Mouse (Mus musculus) midbrain, embryonic 14.5 days (tissue): Measurements from ENCODE around the gene Bpifb1. TPM values are rescaled to one million over a fixed set of nuclear protein-coding genes. Genes with fewer than 3 reads are reported as not detected.
"Not testable (repeated sequence)": the region's sequence is repeated elsewhere in the genome, so short reads cannot be mapped to it uniquely, and the experiment has no call there.

Experiments
- ATAC-seq: fragments of 200-750 bp; cut with Nextera tagmentation; 2 replicates; pipeline ENCODE4 v1.8.0; 2017; ENCODE audit warnings: moderate number of reproducible peaks, moderate library complexity; ENCODE audit not compliant: low FRiP score, low TSS enrichment
- DNase-seq: peaks from one replicate; pipeline ENCODE4 v3.0.0-alpha.2; 2015
- H3K27ac ChIP-seq: fragments of 300-500 bp; sonication (generic); replicated peaks from 2 replicates; pipeline ENCODE4 v1.5.1; 2014; ENCODE audit warnings: mild to moderate bottlenecking, low read depth, low read length, moderate library complexity
- H3K27me3 ChIP-seq: fragments of 300-500 bp; sonication (generic); 2 replicates; pipeline ENCODE4 v1.6.1; 2014; ENCODE audit warnings: low read length, control low read depth, mixed read lengths; ENCODE audit not compliant: control insufficient read depth, insufficient read depth
- H3K36me3 ChIP-seq: fragments of 300-500 bp; sonication (generic); 2 replicates; pipeline ENCODE4 v1.6.1; 2014; ENCODE audit warnings: low read length, control low read depth; ENCODE audit not compliant: control insufficient read depth, insufficient read depth
- H3K4me1 ChIP-seq: fragments of 300-500 bp; sonication (generic); 2 replicates; pipeline ENCODE4 v1.6.1; 2014; ENCODE audit warnings: mild to moderate bottlenecking, antibody characterized with exemption, low read length, control low read depth; ENCODE audit not compliant: control insufficient read depth, insufficient read depth
- H3K4me2 ChIP-seq: fragments of 300-500 bp; sonication (generic); 2 replicates; pipeline ENCODE4 v1.6.1; 2014; ENCODE audit warnings: mild to moderate bottlenecking, low read length, moderate library complexity
- H3K4me3 ChIP-seq: fragments of 300-500 bp; sonication (generic); replicated peaks from 2 replicates; pipeline ENCODE4 v1.5.1; 2014; ENCODE audit warnings: low read depth, low read length
- H3K9ac ChIP-seq: fragments of 300-500 bp; sonication (generic); replicated peaks from 2 replicates; pipeline ENCODE4 v1.6.1; 2014; ENCODE audit warnings: mild to moderate bottlenecking, low read length, moderate library complexity
- H3K9me3 ChIP-seq: fragments of 300-500 bp; sonication (generic); 2 replicates; pipeline ENCODE4 v1.6.1; 2016; ENCODE audit warnings: low read length, control low read depth, mixed read lengths; ENCODE audit not compliant: control insufficient read depth
- WGBS: fragments of 180-500 bp; shearing (Covaris S2); extraction: QIAGEN DNeasy Blood & Tissue Kit; methylation state at CpG from one replicate; pipeline ENCODE4 v1.1.7; 2014; 5-methylcytosine and 5-hydroxymethylcytosine counted together
- polyA plus RNA-seq: library from polyadenylated mRNA; unstranded; fragments of >200 nt; fragmentation: Nextera tagmentation; extraction: Ambion mirVana; gene quantifications from 2 replicates; pipeline ENCODE4 v1.2.1, GENCODE M21; 2014

Bpifb1 gene
- polyA plus RNA-seq, 1 experiment from 2014 or later: 0.17 TPM

DNA sequence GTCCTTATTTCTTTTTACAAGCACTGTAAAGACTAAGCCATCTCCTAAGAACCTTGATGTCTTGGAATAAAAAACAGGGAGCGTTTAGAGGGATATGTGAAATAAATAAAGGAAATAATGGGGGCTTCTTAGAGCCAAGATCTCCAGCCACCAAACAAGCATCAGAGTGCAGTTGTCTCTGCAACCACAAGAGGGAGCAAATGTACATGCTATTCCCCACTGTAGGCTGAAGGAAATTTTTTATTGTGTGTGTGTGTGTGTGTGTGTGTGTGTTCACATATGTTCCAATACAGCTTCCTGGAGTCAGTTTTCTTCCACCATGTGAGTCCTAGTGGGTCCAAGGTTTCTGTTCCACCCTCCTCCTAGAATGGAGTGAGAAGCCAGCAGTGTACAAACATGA is 17.3 kb upstream of the Bpifb1 start:
- 49% methylated on average over 1 of the region's 1 CpGs for WGBS
- no peaks in the 10 kb centered on the region for H3K4me1 ChIP-seq
- no peak overlapping the region for H3K4me2 ChIP-seq
- peak; percentile 70 for DNase-seq
- no peak overlapping the region for H3K4me3 ChIP-seq
- no peaks in the 10 kb centered on the region for H3K27me3 ChIP-seq
- H3K36me3 ChIP-seq: no peaks in the 10 kb centered on the region
- no peak overlapping the region for H3K9ac ChIP-seq
- H3K9me3 ChIP-seq: no peaks in the 10 kb centered on the region
- ATAC-seq: no peak
- H3K27ac ChIP-seq: no peak overlapping the region

- not testable (repeated sequence) for H3K4me2 ChIP-seq, H3K27ac ChIP-seq, H3K4me3 ChIP-seq, DNase-seq, ATAC-seq, H3K36me3 ChIP-seq, H3K27me3 ChIP-seq, H3K4me1 ChIP-seq, H3K9ac ChIP-seq, H3K9me3 ChIP-seq
- WGBS: 89% methylated on average over 7 of the region's 7 CpGs
Observed at GRCm38 (mm10) chr2:154181900-154182299, 8.7 kb upstream of the Bpifb1 start.

- H3K9me3 ChIP-seq, ATAC-seq, H3K4me1 ChIP-seq, H3K27ac ChIP-seq, H3K4me2 ChIP-seq, H3K27me3 ChIP-seq, H3K36me3 ChIP-seq, H3K9ac ChIP-seq, H3K4me3 ChIP-seq, DNase-seq: not testable (repeated sequence)
- 84% methylated on average over 4 of the region's 4 CpGs for WGBS
Observed at GRCm38 (mm10) chr2:154183061-154183460, 7.6 kb upstream of the Bpifb1 start.

- Histone ChIP-seq H3K9me3 (no peaks in the 10 kb centered on the region), H3K4me1 (no peaks in the 10 kb centered on the region), H3K36me3 (no peaks in the 10 kb centered on the region), H3K4me3 (no peak overlapping the region), H3K4me2 (no peak overlapping the region), H3K27me3 (no peaks in the 10 kb centered on the region), H3K27ac (no peak overlapping the region), H3K9ac (no peak overlapping the region)
- WGBS: 93% methylated on average over 6 of the region's 6 CpGs
- DNase-seq (no peak), ATAC-seq (no peak)
Observed at GRCm38 (mm10) chr2:154185319-154185718, 5.3 kb upstream of the Bpifb1 start.

DNA sequence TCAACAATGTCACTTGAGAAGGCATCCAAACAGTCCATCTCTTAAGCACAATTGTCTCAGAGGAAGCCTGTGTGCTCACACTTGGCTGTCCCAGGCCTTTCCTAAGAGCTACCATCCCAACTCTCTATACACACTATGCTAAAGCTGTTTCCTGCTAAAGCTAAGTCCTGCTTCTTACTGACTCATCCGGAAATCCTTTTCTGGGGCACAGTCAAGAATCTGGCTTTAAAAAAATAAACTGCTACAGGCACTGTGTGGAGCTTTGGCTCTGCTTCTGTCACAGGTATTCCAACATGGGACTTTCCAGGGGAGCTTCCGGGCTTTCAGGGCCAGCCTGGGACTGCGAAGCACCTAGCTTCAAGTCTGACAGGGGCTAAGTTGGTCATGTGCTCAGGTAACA is 4.9 kb upstream of the Bpifb1 start:
- DNase-seq (no peak), ATAC-seq (no peak)
- no peak overlapping the region for H3K4me3 ChIP-seq
- no peak overlapping the region for H3K9ac ChIP-seq
- no peaks in the 10 kb centered on the region for H3K9me3 ChIP-seq
- no peaks in the 10 kb centered on the region for H3K27me3 ChIP-seq
- no peaks in the 10 kb centered on the region for H3K36me3 ChIP-seq
- WGBS: 90% methylated on average over 3 of the region's 3 CpGs
- no peak overlapping the region for H3K27ac ChIP-seq
- no peak overlapping the region for H3K4me2 ChIP-seq
- H3K4me1 ChIP-seq: no peaks in the 10 kb centered on the region

- no peak overlapping the region for H3K4me2 ChIP-seq
- no peaks in the 10 kb centered on the region for H3K4me1 ChIP-seq
- no peaks in the 10 kb centered on the region for H3K27me3 ChIP-seq
- no peak overlapping the region for H3K9ac ChIP-seq
- 48% methylated on average over 5 of the region's 5 CpGs for WGBS
- no peak overlapping the region for H3K4me3 ChIP-seq
- no peak overlapping the region for H3K27ac ChIP-seq
- DNase-seq (no peak), ATAC-seq (no peak)
- H3K36me3 ChIP-seq: no peaks in the 10 kb centered on the region
- no peaks in the 10 kb centered on the region for H3K9me3 ChIP-seq
Observed at GRCm38 (mm10) chr2:154187468-154187867, 3.1 kb upstream of the Bpifb1 start.

GRCm38 (mm10) chr2:154189877-154190434 is 662 bp upstream of the Bpifb1 start:
- Histone ChIP-seq H3K9ac (no peak overlapping the region), H3K27me3 (no peaks in the 10 kb centered on the region), H3K4me3 (no peak overlapping the region), H3K9me3 (no peaks in the 10 kb centered on the region), H3K36me3 (no peaks in the 10 kb centered on the region), H3K4me2 (no peak overlapping the region), H3K4me1 (no peaks in the 10 kb centered on the region), H3K27ac (no peak overlapping the region)
- ATAC-seq (no peak), DNase-seq (no peak)
- 88% methylated on average over 7 of the region's 7 CpGs for WGBS

- ATAC-seq: no peak
- DNase-seq: no peak
- Histone ChIP-seq H3K4me1 (no peaks in the 10 kb centered on the region), H3K4me2 (no peak overlapping the region), H3K9ac (no peak overlapping the region), H3K27ac (no peak overlapping the region), H3K4me3 (no peak overlapping the region), H3K27me3 (no peaks in the 10 kb centered on the region), H3K36me3 (no peaks in the 10 kb centered on the region), H3K9me3 (no peaks in the 10 kb centered on the region)
- WGBS: 83% methylated on average over 2 of the region's 2 CpGs
Observed at GRCm38 (mm10) chr2:154192141-154192540, 1.5 kb downstream of the Bpifb1 start.

DNA sequence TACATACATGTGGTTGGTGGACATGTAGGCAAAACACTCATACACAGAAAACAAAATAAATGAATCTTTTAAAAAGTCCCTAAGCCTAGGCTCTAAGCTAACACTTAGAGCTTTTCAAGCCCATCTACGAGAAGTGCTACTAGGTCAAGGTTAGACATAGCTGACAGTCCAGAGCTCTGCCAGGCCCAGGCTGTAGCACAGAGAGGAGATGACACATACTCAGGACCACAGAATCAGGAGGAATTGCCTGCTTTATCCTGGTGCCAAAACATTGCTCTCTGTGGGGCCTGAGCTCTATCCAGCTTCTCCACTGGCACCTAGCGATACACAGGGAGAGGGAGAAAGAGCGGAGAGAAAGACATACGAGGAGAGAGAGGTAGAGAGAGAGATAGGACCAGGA is 2.5 kb downstream of the Bpifb1 start:
- H3K4me3 ChIP-seq: no peak overlapping the region
- WGBS: 83% methylated on average over 4 of the region's 4 CpGs
- ATAC-seq (no peak), DNase-seq (no peak)
- no peak overlapping the region for H3K9ac ChIP-seq
- no peak overlapping the region for H3K27ac ChIP-seq
- no peaks in the 10 kb centered on the region for H3K9me3 ChIP-seq
- no peaks in the 10 kb centered on the region for H3K36me3 ChIP-seq
- H3K27me3 ChIP-seq: no peaks in the 10 kb centered on the region
- no peaks in the 10 kb centered on the region for H3K4me1 ChIP-seq
- no peak overlapping the region for H3K4me2 ChIP-seq
